ENCODE assay signal across 18 mouse cellular contexts in the genomic region with DNA sequence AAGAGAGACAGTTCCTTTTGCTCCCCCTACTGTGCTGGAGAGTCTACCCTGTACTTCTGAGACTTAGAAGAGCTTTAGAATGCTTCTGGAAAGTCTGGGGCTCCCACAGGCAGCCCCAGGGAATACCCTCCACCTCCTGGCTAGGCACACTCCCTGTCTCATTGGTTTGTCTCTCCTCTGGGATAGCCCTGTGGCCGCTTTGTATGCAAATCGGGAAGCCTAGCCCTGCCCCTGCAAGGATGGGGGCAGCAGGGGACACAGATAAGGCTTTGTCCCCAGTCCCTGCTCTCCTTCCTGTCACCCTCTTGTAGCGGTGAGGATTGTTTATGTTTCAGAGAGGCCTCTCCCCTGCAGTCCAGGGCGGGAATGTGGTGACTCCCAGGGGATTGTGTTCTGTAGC. TPM values are rescaled to one million over a fixed set of nuclear protein-coding genes. Genes with fewer than 3 reads are reported as not detected.
DNase-seq lines count a peak whose midpoint lies in the region; ATAC-seq and TF ChIP-seq lines count a peak whose summit lies in the region.
"Had no signal": no experiment of that assay in that cellular context is flagged by ENCODE, and none has a peak within 500 bp of the region (broad histone marks: within the 10 kb centered on the region; RNA-seq: fewer than 3 reads in every experiment).

No protein-coding gene starts in this region.

- peak; percentile 22 for DNase-seq in embryo, embryonic 10 days (ENCODE audit: low spot score)
- no peak for DNase-seq in embryo, embryonic 10.5 days (ENCODE audit: low spot score)
- no peak for DNase-seq in hindbrain, embryonic 10.5 days (ENCODE audit: low spot score)
- DNase-seq in hindbrain, postnatal 0 days (ENCODE audit: low spot score) = no peak
- peak; percentile 38 for DNase-seq in lung, postnatal 10 days
- DNase-seq in lung, adult 18-20 months = no peak
- no peak for DNase-seq in embryonic facial prominence, embryonic 10.5 days (ENCODE audit: low spot score)
- no peak for DNase-seq in thymus, postnatal 36 days
- DNase-seq: adrenal gland, adult 2 months; cerebellum, adult 8-10 months; gastrocnemius, postnatal 10 days; heart, postnatal 14 days; kidney, adult 11 months; kidney, postnatal 10 days; layer of hippocampus, adult 9-11 months; liver, embryonic 13.5 days; midbrain, embryonic 14.5 days had no signal

- no peak overlapping the region for H3K9ac ChIP-seq in hindbrain, postnatal 0 days (replicated peaks; ENCODE audit: low read length)
- H3K9ac ChIP-seq: embryonic facial prominence, embryonic 12.5 days; liver, embryonic 13.5 days had no signal

- ATAC-seq in hindbrain, postnatal 0 days = no peak

- peaks cover 17% of the 10 kb centered on the region for H3K27me3 ChIP-seq in hindbrain, embryonic 10.5 days (ENCODE audit: insufficient read depth, poor library complexity, severe bottlenecking)
- no peaks in the 10 kb centered on the region for H3K27me3 ChIP-seq in hindbrain, postnatal 0 days (ENCODE audit: insufficient read depth, low read length)
- H3K27me3 ChIP-seq in embryonic facial prominence, embryonic 10.5 days (replicated peaks; ENCODE audit: low read depth, poor library complexity, severe bottlenecking) = peaks cover 18% of the 10 kb centered on the region
- H3K27me3 ChIP-seq: embryonic facial prominence, embryonic 12.5 days had no signal

- peaks cover 94% of the 10 kb centered on the region for H3K36me3 ChIP-seq in hindbrain, embryonic 10.5 days
- peaks cover 35% of the 10 kb centered on the region for H3K36me3 ChIP-seq in hindbrain, postnatal 0 days (ENCODE audit: insufficient read depth, low read length)
- H3K36me3 ChIP-seq in embryonic facial prominence, embryonic 10.5 days (replicated peaks) = peaks cover 94% of the 10 kb centered on the region

- no peak overlapping the region for H3K4me2 ChIP-seq in hindbrain, postnatal 0 days (ENCODE audit: low read depth, low read length)
- H3K4me2 ChIP-seq: embryonic facial prominence, embryonic 12.5 days; liver, embryonic 13.5 days had no signal

- H3K4me3 ChIP-seq in hindbrain, embryonic 10.5 days = no peak overlapping the region
- H3K4me3 ChIP-seq in hindbrain, postnatal 0 days (ENCODE audit: low read length) = no peak overlapping the region
- no peak overlapping the region for H3K4me3 ChIP-seq in embryonic facial prominence, embryonic 10.5 days
- H3K4me3 ChIP-seq: embryonic facial prominence, embryonic 12.5 days; liver, embryonic 13.5 days had no signal

- 0 out of 2 replicates have a peak overlapping the region, but pooled peaks have one; percentile 45 for H3K27ac ChIP-seq in hindbrain, embryonic 10.5 days
- no peak overlapping the region for H3K27ac ChIP-seq in hindbrain, postnatal 0 days
- peak overlapping the region; percentile 30; the same call in 1 of the 2 replicates for H3K27ac ChIP-seq in embryonic facial prominence, embryonic 10.5 days (replicated peaks)
- H3K27ac ChIP-seq: embryonic facial prominence, embryonic 12.5 days; liver, embryonic 13.5 days had no signal

- 32% methylated on average over 4 of the region's 4 CpGs for WGBS in hindbrain, embryonic 10.5 days
- 63% methylated on average over 4 of the region's 4 CpGs for whole genome bisulfite sequencing in hindbrain, postnatal 0 days
- WGBS in embryonic facial prominence, embryonic 10.5 days = 20% methylated on average over 4 of the region's 4 CpGs

- H3K9me3 ChIP-seq in hindbrain, embryonic 10.5 days = no peaks in the 10 kb centered on the region
- no peaks in the 10 kb centered on the region for H3K9me3 ChIP-seq in hindbrain, postnatal 0 days (ENCODE audit: low read length)
- H3K9me3 ChIP-seq in embryonic facial prominence, embryonic 10.5 days = no peaks in the 10 kb centered on the region
- H3K9me3 ChIP-seq: embryonic facial prominence, embryonic 12.5 days; liver, embryonic 13.5 days had no signal

- H3K4me1 ChIP-seq in hindbrain, embryonic 10.5 days (replicated peaks) = peaks cover 49% of the 10 kb centered on the region
- peaks cover 5% of the 10 kb centered on the region for H3K4me1 ChIP-seq in hindbrain, postnatal 0 days (ENCODE audit: insufficient read depth, low read length)
- H3K4me1 ChIP-seq in embryonic facial prominence, embryonic 10.5 days = peaks cover 57% of the 10 kb centered on the region

- TF ChIP-seq CTCF in hindbrain, postnatal 0 days (IDR thresholded peaks at IDR 0.05; ENCODE audit: low read depth) = no peak

RNA-seq across cellular contexts. Expression of a gene that starts 11.3 kb away (rescaled TPM):
- 21.5 and 23.5 TPM in 2 replicates for polyA plus RNA-seq in hindbrain, embryonic 10.5 days (2016; fragmentation: Nextera tagmentation; extraction: Ambion mirVana)
- total RNA-seq in hindbrain, postnatal 0 days (2014; rRNA removed) = 85.8 and 98.9 TPM in 2 replicates
- polyA plus RNA-seq in hindbrain, postnatal 0 days (2015; fragmentation: Nextera tagmentation; extraction: Ambion mirVana) = 26.5 and 26.6 TPM in 2 replicates
- 19.3 and 22.5 TPM in 2 replicates for polyA plus RNA-seq in embryonic facial prominence, embryonic 10.5 days (2016; fragmentation: Nextera tagmentation; extraction: Ambion mirVana)

RNA-seq across cellular contexts. Expression of a gene that starts 21.5 kb away (rescaled TPM):
- polyA plus RNA-seq in hindbrain, embryonic 10.5 days (2016; fragmentation: Nextera tagmentation; extraction: Ambion mirVana) = 40.2 and 41.6 TPM in 2 replicates
- total RNA-seq in hindbrain, postnatal 0 days (2014; rRNA removed) = 19.6 and 22.5 TPM in 2 replicates
- polyA plus RNA-seq in hindbrain, postnatal 0 days (2015; fragmentation: Nextera tagmentation; extraction: Ambion mirVana) = 11.2 and 11.9 TPM in 2 replicates
- 40.6 and 41.1 TPM in 2 replicates for polyA plus RNA-seq in embryonic facial prominence, embryonic 10.5 days (2016; fragmentation: Nextera tagmentation; extraction: Ambion mirVana)

RNA-seq across cellular contexts. Expression of a gene that starts 48.6 kb away (rescaled TPM):
- polyA plus RNA-seq in hindbrain, embryonic 10.5 days (2016; fragmentation: Nextera tagmentation; extraction: Ambion mirVana) = not detected in 2 replicates
- 5.8 and 8.5 TPM in 2 replicates for total RNA-seq in hindbrain, postnatal 0 days (2014; rRNA removed)
- 2.0 TPM in 2 replicates for polyA plus RNA-seq in hindbrain, postnatal 0 days (2015; fragmentation: Nextera tagmentation; extraction: Ambion mirVana)
- not detected in 2 replicates for polyA plus RNA-seq in embryonic facial prominence, embryonic 10.5 days (2016; fragmentation: Nextera tagmentation; extraction: Ambion mirVana)
- total RNA-seq: gastrocnemius, postnatal 10 days; heart, postnatal 14 days had no signal
- polyA plus RNA-seq: embryonic facial prominence, embryonic 12.5 days; liver, embryonic 13.5 days had no signal

Comparison
In these comparisons a context has a peak if more than half of its experiments do, and no peak if none do; other contexts are left out.
1. DNase-seq: peak in embryo, embryonic 10 days (single experiment) and lung, postnatal 10 days (single experiment); none in embryo, embryonic 10.5 days (single experiment), hindbrain, embryonic 10.5 days (single experiment), hindbrain, postnatal 0 days (single experiment), lung, adult 18-20 months (0 of 2), embryonic facial prominence, embryonic 10.5 days (single experiment) and thymus, postnatal 36 days (0 of 2).